In the genomic region with DNA sequence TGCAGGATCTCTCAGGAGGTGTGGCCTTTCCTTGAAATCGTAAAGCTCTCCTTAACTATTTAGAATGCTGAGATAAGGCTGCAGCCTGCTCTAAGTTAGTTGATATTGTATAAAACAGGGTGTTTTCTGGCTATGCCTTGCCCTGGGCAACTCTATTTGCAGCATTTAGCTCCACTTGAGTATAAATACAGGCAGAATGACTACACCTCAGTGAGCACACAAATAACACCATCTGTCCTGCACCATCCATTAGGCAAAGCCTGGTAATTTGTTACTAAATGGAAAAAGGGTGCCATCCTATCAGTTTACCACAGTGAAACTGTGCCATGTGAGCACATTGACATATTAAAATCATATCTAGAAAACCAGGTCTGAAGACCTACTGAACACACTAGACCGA, we compare ENCODE assay signal across 11 mouse cellular contexts.
"Had no signal": no experiment of that assay in that cellular context is flagged by ENCODE, and none has a peak within 500 bp of the region (broad histone marks: within the 10 kb centered on the region; RNA-seq: fewer than 3 reads in every experiment).

No protein-coding gene starts in this region.

- H3K4me3 ChIP-seq: layer of hippocampus, adult 2 months; limb, embryonic 13.5 days; midbrain, embryonic 13.5 days had no signal

- H3K9ac ChIP-seq: limb, embryonic 13.5 days; liver, embryonic 14.5 days; midbrain, embryonic 13.5 days had no signal

- H3K9me3 ChIP-seq: limb, embryonic 13.5 days; midbrain, embryonic 13.5 days had no signal

- H3K4me1 ChIP-seq: limb, embryonic 13.5 days; midbrain, embryonic 13.5 days had no signal

- H3K27me3 ChIP-seq: limb, embryonic 13.5 days; midbrain, embryonic 13.5 days had no signal

- H3K27ac ChIP-seq: layer of hippocampus, adult 2 months; limb, embryonic 13.5 days; liver, embryonic 14.5 days; midbrain, embryonic 13.5 days had no signal

- DNase-seq: kidney, postnatal 10 days; kidney, postnatal 4 days; left cerebral cortex, postnatal 4 days; lung, adult 18-20 months; lung, postnatal 36 days; right cerebral cortex, postnatal 25 days; thymus, postnatal 4 days had no signal

- H3K36me3 ChIP-seq: limb, embryonic 13.5 days; midbrain, embryonic 13.5 days had no signal

- H3K4me2 ChIP-seq: limb, embryonic 13.5 days; midbrain, embryonic 13.5 days had no signal

- ATAC-seq: midbrain, embryonic 13.5 days had no signal
